ENCODE assay signal across 22 mouse cellular contexts in genomic region chr11:102418887-102419286, GRCm38 (mm10). TPM values are rescaled to one million over a fixed set of nuclear protein-coding genes. Genes with fewer than 3 reads are reported as not detected.
DNase-seq lines count a peak whose midpoint lies in the region; ATAC-seq lines count a peak whose summit lies in the region.
"Had no signal": no experiment of that assay in that cellular context is flagged by ENCODE, and none has a peak within 500 bp of the region (broad histone marks: within the 10 kb centered on the region; RNA-seq: fewer than 3 reads in every experiment).

No protein-coding gene starts in this region.

- ATAC-seq in megakaryocyte, adult 5-6 weeks (ENCODE audit: poor library complexity, severe bottlenecking) = no peak
- ATAC-seq: hindbrain, embryonic 16.5 days; intestine, embryonic 16.5 days; liver, postnatal 0 days; lung, postnatal 0 days had no signal

- H3K4me3 ChIP-seq in megakaryocyte, embryonic 14.5 days (replicated peaks) = peak overlapping the region; percentile 6
- H3K4me3 ChIP-seq: embryonic facial prominence, embryonic 12.5 days; hindbrain, embryonic 10.5 days; limb, embryonic 10.5 days; neural tube, embryonic 15.5 days; stomach, embryonic 15.5 days had no signal

- peak; percentile 57 for DNase-seq in cerebellum, postnatal 10 days
- no peak for DNase-seq in cerebellum, adult 18-20 months
- DNase-seq in adipocyte (ENCODE audit: low spot score) = peak; percentile 62
- DNase-seq in adrenal gland, postnatal 25 days = peak; percentile 75
- DNase-seq in urinary bladder, postnatal 25 days (ENCODE audit: low spot score) = no peak
- DNase-seq: gastrocnemius, postnatal 36 days; kidney, adult 9 months; kidney, postnatal 14 days; liver, postnatal 0 days; thymus, postnatal 36 days had no signal

- peaks cover 18% of the 10 kb centered on the region for H3K9me3 ChIP-seq in megakaryocyte, embryonic 14.5 days
- H3K9me3 ChIP-seq: embryonic facial prominence, embryonic 12.5 days; hindbrain, embryonic 10.5 days; limb, embryonic 10.5 days; neural tube, embryonic 15.5 days; stomach, embryonic 15.5 days had no signal

- H3K27me3 ChIP-seq in megakaryocyte, embryonic 14.5 days (replicated peaks) = peaks cover 35% of the 10 kb centered on the region
- H3K27me3 ChIP-seq: embryonic facial prominence, embryonic 12.5 days; neural tube, embryonic 15.5 days; stomach, embryonic 15.5 days had no signal

- H3K36me3 ChIP-seq in megakaryocyte, embryonic 14.5 days (replicated peaks; ENCODE audit: low read length) = no peaks in the 10 kb centered on the region
- H3K36me3 ChIP-seq: embryonic facial prominence, embryonic 12.5 days; hindbrain, embryonic 10.5 days; limb, embryonic 10.5 days; neural tube, embryonic 15.5 days; stomach, embryonic 15.5 days had no signal

- H3K4me1 ChIP-seq in megakaryocyte, embryonic 14.5 days = peaks cover 10% of the 10 kb centered on the region; the same call in 1 of the 2 replicates
- H3K4me1 ChIP-seq: embryonic facial prominence, embryonic 12.5 days; hindbrain, embryonic 10.5 days; limb, embryonic 10.5 days; neural tube, embryonic 15.5 days; stomach, embryonic 15.5 days had no signal

RNA-seq across cellular contexts. Expression of gene Slc25a39, which starts 11.1 kb away (rescaled TPM):
- polyA plus RNA-seq in megakaryocyte, embryonic 14.5 days (2012; ENCODE audit: insufficient read depth, low replicate concordance) = 164 and 165 TPM in 2 replicates
- total RNA-seq in megakaryocyte, adult 5-6 weeks (2015) = 41.5 and 47.5 TPM in 2 replicates
- 20.5 and 22.8 TPM in 2 replicates for total RNA-seq in megakaryocyte, adult 5-6 weeks (2017)
- 439 and 629 TPM in 2 replicates for total RNA-seq in adrenal gland, postnatal 25 days (2021)

RNA-seq across cellular contexts. Expression of gene Grn, which starts 11.2 kb away (rescaled TPM):
- 44.1 and 152 TPM in 2 replicates for polyA plus RNA-seq in megakaryocyte, embryonic 14.5 days (2012; ENCODE audit: insufficient read depth, low replicate concordance)
- 509 and 566 TPM in 2 replicates for total RNA-seq in megakaryocyte, adult 5-6 weeks (2015)
- total RNA-seq in megakaryocyte, adult 5-6 weeks (2017) = 201 and 225 TPM in 2 replicates
- 198 and 230 TPM in 2 replicates for total RNA-seq in adrenal gland, postnatal 25 days (2021)

RNA-seq across cellular contexts. Expression of gene Rundc3a, which starts 25.7 kb away (rescaled TPM):
- 3.8 and 6.6 TPM in 2 replicates for polyA plus RNA-seq in megakaryocyte, embryonic 14.5 days (2012; ENCODE audit: insufficient read depth, low replicate concordance)
- not detected in 2 replicates for total RNA-seq in megakaryocyte, adult 5-6 weeks (2015)
- not detected in 2 replicates for total RNA-seq in megakaryocyte, adult 5-6 weeks (2017)
- 24.4 and 39.7 TPM in 2 replicates for total RNA-seq in adrenal gland, postnatal 25 days (2021)
- total RNA-seq: gastrocnemius, adult 18-20 months; gastrocnemius, postnatal 36 days; megakaryocyte-erythroid progenitor cell, adult 5-6 weeks had no signal

RNA-seq across cellular contexts. Expression of gene Fam171a2, which starts 28.6 kb away (rescaled TPM):
- polyA plus RNA-seq in megakaryocyte, embryonic 14.5 days (2012; ENCODE audit: insufficient read depth, low replicate concordance) = 1.7 and 1.8 TPM in 2 replicates
- 0.09 TPM in 1 of 2 replicates, not detected in the other for total RNA-seq in megakaryocyte, adult 5-6 weeks (2015)
- not detected in 2 replicates for total RNA-seq in megakaryocyte, adult 5-6 weeks (2017)
- 4.3 and 8.7 TPM in 2 replicates for total RNA-seq in adrenal gland, postnatal 25 days (2021)

RNA-seq across cellular contexts. Expression of gene Itga2b, which starts 51.0 kb away (rescaled TPM):
- 3,342 and 4,614 TPM in 2 replicates for polyA plus RNA-seq in megakaryocyte, embryonic 14.5 days (2012; ENCODE audit: insufficient read depth, low replicate concordance)
- 13.2 and 16.0 TPM in 2 replicates for total RNA-seq in megakaryocyte, adult 5-6 weeks (2015)
- total RNA-seq in megakaryocyte, adult 5-6 weeks (2017) = 13.2 and 17.9 TPM in 2 replicates
- total RNA-seq in adrenal gland, postnatal 25 days (2021) = 2.2 and 4.7 TPM in 2 replicates

Comparison
In these comparisons a context has a peak if more than half of its experiments do, and no peak if none do; other contexts are left out.
1. DNase-seq: peak in cerebellum, postnatal 10 days (2 of 2), adipocyte (single experiment) and adrenal gland, postnatal 25 days (single experiment); none in cerebellum, adult 18-20 months (0 of 2) and urinary bladder, postnatal 25 days (single experiment).
2. RNA of gene Rundc3a, which starts 25.7 kb away (total RNA-seq): 24.4 to 39.7 TPM in adrenal gland, postnatal 25 days; not detected in megakaryocyte, adult 5-6 weeks; every median in the first group is over 10 times any median in the second.